Mouse (Mus musculus) intestine, embryonic 14.5 days (tissue): Measurements from ENCODE around the gene Nt5m. TPM values are rescaled to one million over a fixed set of nuclear protein-coding genes. Genes with fewer than 3 reads are reported as not detected.

Experiments used
- ATAC-seq: fragments of 200-750 bp; cut with Nextera tagmentation; replicated peaks from 2 replicates; pipeline ENCODE4 v1.8.0; 2017; ENCODE audit warnings: low read depth, moderate number of reproducible peaks, moderate TSS enrichment, moderate library complexity; ENCODE audit not compliant: low FRiP score, low TSS enrichment
- DNase-seq: peaks from one replicate; pipeline ENCODE4 v3.0.0-alpha.2; 2018; ENCODE audit warnings: low spot score
- H3K27ac ChIP-seq: fragments of 300-500 bp; sonication (generic); 2 replicates; pipeline ENCODE4 v1.5.1; 2014; ENCODE audit warnings: low read depth, mild to moderate bottlenecking, control low read depth
- H3K27me3 ChIP-seq: fragments of 300-500 bp; sonication (generic); replicated peaks from 2 replicates; pipeline ENCODE4 v1.6.1; 2014; ENCODE audit warnings: low read length, control low read depth; ENCODE audit not compliant: control insufficient read depth, insufficient read depth
- H3K36me3 ChIP-seq: fragments of 300-500 bp; sonication (generic); 2 replicates; pipeline ENCODE4 v1.6.1; 2014; ENCODE audit warnings: low read length, control low read depth; ENCODE audit not compliant: control insufficient read depth, insufficient read depth
- H3K4me1 ChIP-seq: fragments of 300-500 bp; sonication (generic); replicated peaks from 2 replicates; pipeline ENCODE4 v1.6.1; 2014; ENCODE audit warnings: low read length, control low read depth, mixed read lengths; ENCODE audit not compliant: control insufficient read depth, insufficient read depth
- H3K4me2 ChIP-seq: fragments of 300-500 bp; sonication (generic); 2 replicates; pipeline ENCODE4 v1.6.1; 2014; ENCODE audit warnings: low read length
- H3K4me3 ChIP-seq: fragments of 300-500 bp; sonication (generic); 2 replicates; pipeline ENCODE4 v1.5.1; 2014; ENCODE audit warnings: low read depth, low read length, control low read depth, mixed read lengths
- H3K9ac ChIP-seq: fragments of 300-500 bp; sonication (generic); 2 replicates; pipeline ENCODE4 v1.6.1; 2014; ENCODE audit warnings: mild to moderate bottlenecking, low read length
- H3K9me3 ChIP-seq: fragments of 300-500 bp; sonication (generic); 2 replicates; pipeline ENCODE4 v1.6.1; 2016; ENCODE audit warnings: low read length, control low read depth; ENCODE audit not compliant: control insufficient read depth
- WGBS: fragments of 180-500 bp; shearing (Covaris S2); extraction: QIAGEN DNeasy Blood & Tissue Kit; methylation state at CpG from one replicate; pipeline ENCODE4 v1.1.7; 2014; 5-methylcytosine and 5-hydroxymethylcytosine counted together
- polyA plus RNA-seq: library from polyadenylated mRNA; unstranded; fragments of >200 nt; fragmentation: Nextera tagmentation; extraction: Ambion mirVana; gene quantifications from 2 replicates; pipeline ENCODE4 v1.2.1, GENCODE M21; 2014

Gene Nt5m
- polyA plus RNA-seq = 33.8 and 35.5 TPM in 2 replicates

- DNase-seq = peak; percentile 98
- Histone ChIP-seq H3K4me2 (peak within 1 kb of the TSS; percentile 73), H3K27me3 (no peaks in the 10 kb centered on the region), H3K9ac (peak within 1 kb of the TSS; percentile 98), H3K9me3 (no peaks in the 10 kb centered on the region), H3K36me3 (peaks cover 32% of the 10 kb centered on the region), H3K27ac (peak within 1 kb of the TSS; percentile 98), H3K4me3 (peak within 1 kb of the TSS; percentile 97), H3K4me1 (peaks cover 15% of the 10 kb centered on the region)
- 0% methylated on average over 24 of the region's 24 CpGs for WGBS
- peak; percentile 97 for ATAC-seq
These were observed at the start of gene Nt5m for GRCm38 (mm10) chr11:59839008-59839458. Nt5m (plus strand) TSS chr11:59839447.

GRCm38 (mm10) chr11:59793390-59793789 lies 45.9 kb upstream of the Nt5m start:
- Histone ChIP-seq H3K4me3 (no peak overlapping the region), H3K9ac (no peak overlapping the region), H3K9me3 (no peaks in the 10 kb centered on the region), H3K36me3 (peaks cover 74% of the 10 kb centered on the region), H3K4me1 (no peaks in the 10 kb centered on the region), H3K27me3 (no peaks in the 10 kb centered on the region), H3K27ac (no peak overlapping the region), H3K4me2 (no peak overlapping the region)
- DNase-seq (no peak), ATAC-seq (no peak)
- 94% methylated on average over 6 of the region's 6 CpGs for WGBS

DNA sequence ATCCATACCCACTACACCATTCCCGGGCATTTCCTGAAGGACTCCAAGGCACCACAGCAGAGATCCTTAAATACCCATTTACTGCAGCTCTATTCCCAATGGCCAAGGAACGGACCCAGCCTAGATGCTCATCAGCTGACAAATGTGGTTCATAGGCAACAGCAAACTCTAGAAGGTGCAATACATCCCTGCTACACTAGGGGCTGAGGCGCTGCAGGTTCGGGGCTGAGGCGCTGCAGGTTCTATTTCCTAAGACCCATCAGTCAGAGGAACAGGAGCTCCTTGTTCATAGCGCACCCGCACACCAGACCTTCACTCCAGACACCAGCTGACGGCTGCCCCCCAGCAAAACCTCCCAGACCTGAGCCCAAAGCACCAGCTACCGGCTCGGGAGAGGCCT lies 38.8 kb upstream of the Nt5m start:
- Histone ChIP-seq H3K9me3 (no peaks in the 10 kb centered on the region), H3K36me3 (peaks cover 99% of the 10 kb centered on the region), H3K4me1 (no peaks in the 10 kb centered on the region), H3K4me3 (no peak overlapping the region), H3K27me3 (no peaks in the 10 kb centered on the region), H3K9ac (no peak overlapping the region), H3K4me2 (no peak overlapping the region), H3K27ac (no peak overlapping the region)
- DNase-seq (no peak), ATAC-seq (no peak)
- 94% methylated on average over 10 of the region's 10 CpGs for WGBS

GRCm38 (mm10) chr11:59801881-59802280 lies 37.4 kb upstream of the Nt5m start:
- DNase-seq = no peak
- peaks cover 100% of the 10 kb centered on the region for H3K36me3 ChIP-seq
- H3K27me3 ChIP-seq = no peaks in the 10 kb centered on the region
- ATAC-seq = no peak
- H3K27ac ChIP-seq = no peak overlapping the region
- WGBS = 97% methylated on average over 8 of the region's 8 CpGs
- H3K4me3 ChIP-seq = no peak overlapping the region
- no peaks in the 10 kb centered on the region for H3K9me3 ChIP-seq
- no peaks in the 10 kb centered on the region for H3K4me1 ChIP-seq
- no peak overlapping the region for H3K9ac ChIP-seq
- no peak overlapping the region for H3K4me2 ChIP-seq

GRCm38 (mm10) chr11:59803516-59803915 lies 35.7 kb upstream of the Nt5m start:
- DNase-seq (no peak), ATAC-seq (no peak)
- Histone ChIP-seq H3K9ac (no peak overlapping the region), H3K9me3 (no peaks in the 10 kb centered on the region), H3K4me2 (no peak overlapping the region), H3K36me3 (peaks cover 95% of the 10 kb centered on the region), H3K27me3 (no peaks in the 10 kb centered on the region), H3K4me3 (no peak overlapping the region), H3K27ac (no peak overlapping the region), H3K4me1 (peaks cover 2% of the 10 kb centered on the region)
- 93% methylated on average over 14 of the region's 14 CpGs for WGBS

DNA sequence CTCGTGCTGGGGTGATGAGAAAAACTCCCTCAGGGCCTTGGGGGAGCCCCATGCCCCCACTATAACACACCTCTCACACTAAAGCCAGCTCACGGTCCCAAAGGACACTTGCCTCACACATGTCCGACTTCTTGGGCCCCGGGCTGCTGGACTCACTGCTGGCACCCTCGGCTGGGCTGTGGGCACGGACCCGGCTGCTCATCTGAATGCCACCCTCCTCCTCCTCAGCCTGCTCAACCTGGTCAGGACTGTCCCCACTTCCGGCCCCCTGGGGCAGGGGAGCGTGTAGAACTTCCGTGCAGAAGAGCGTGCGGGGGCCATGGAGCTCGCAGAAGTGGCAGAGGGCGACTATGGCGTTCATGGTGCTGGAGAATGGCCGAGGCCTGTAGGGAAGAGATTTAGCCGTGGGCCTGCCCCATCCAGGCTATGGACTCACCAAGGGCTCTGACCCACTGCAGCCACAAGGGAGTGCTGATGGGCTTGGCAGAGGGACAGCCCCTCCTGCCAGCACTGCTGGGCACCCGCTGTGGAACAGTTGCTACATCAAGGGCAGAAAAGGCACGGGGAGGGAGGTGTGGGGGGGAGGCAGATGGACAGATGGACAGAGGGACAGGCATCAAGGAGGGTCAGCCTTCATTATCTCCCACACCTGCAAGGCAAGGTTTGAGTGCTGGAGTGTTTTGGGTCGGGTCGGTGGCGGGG lies 34.7 kb upstream of the Nt5m start:
- Histone ChIP-seq H3K36me3 (peaks cover 84% of the 10 kb centered on the region), H3K9me3 (no peaks in the 10 kb centered on the region), H3K4me2 (no peak overlapping the region), H3K9ac (no peak overlapping the region), H3K27me3 (no peaks in the 10 kb centered on the region), H3K4me1 (peaks cover 7% of the 10 kb centered on the region), H3K4me3 (no peak overlapping the region), H3K27ac (no peak overlapping the region)
- ATAC-seq (no peak), DNase-seq (no peak)
- 93% methylated on average over 22 of the region's 22 CpGs for WGBS

- Histone ChIP-seq H3K36me3 (peaks cover 77% of the 10 kb centered on the region), H3K9ac (no peak overlapping the region), H3K4me2 (no peak overlapping the region), H3K27me3 (no peaks in the 10 kb centered on the region), H3K4me3 (no peak overlapping the region), H3K4me1 (peaks cover 7% of the 10 kb centered on the region), H3K27ac (no peak overlapping the region), H3K9me3 (no peaks in the 10 kb centered on the region)
- ATAC-seq (no peak), DNase-seq (no peak)
- WGBS = 100% methylated on average over 1 of the region's 1 CpGs
These were observed 34.0 kb upstream of the Nt5m start for GRCm38 (mm10) chr11:59805256-59805655.

DNA sequence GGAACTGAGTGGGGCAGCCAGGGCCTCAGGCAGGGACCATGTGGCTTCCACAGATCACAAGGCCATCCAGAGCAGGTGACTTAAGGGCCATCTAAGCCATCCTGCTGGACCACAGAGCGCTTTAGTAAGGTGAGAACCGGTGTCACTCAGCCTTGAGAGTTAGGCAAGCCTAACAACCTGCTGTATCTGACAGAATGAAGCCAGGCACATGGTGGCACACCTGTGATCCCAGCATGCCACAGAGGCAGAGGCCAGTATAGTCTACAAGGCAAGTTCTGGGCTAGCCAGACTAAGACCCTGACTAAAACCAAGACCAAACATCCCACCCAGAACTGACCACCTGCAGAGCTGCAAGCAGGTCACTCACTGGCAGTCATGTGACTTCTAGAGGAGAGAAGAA lies 33.6 kb upstream of the Nt5m start:
- WGBS = 87% methylated on average over 2 of the region's 2 CpGs
- Histone ChIP-seq H3K27me3 (no peaks in the 10 kb centered on the region), H3K4me3 (no peak overlapping the region), H3K9ac (no peak overlapping the region), H3K36me3 (peaks cover 73% of the 10 kb centered on the region), H3K4me2 (no peak overlapping the region), H3K4me1 (peaks cover 7% of the 10 kb centered on the region), H3K9me3 (no peaks in the 10 kb centered on the region), H3K27ac (no peak overlapping the region)
- ATAC-seq (no peak), DNase-seq (no peak)
